Mouse (Mus musculus): ENCODE measurements around the gene Olfr969.
"Not testable (repeated sequence)": the region's sequence is repeated elsewhere in the genome, so short reads cannot be mapped to it uniquely, and the experiment has no call there.

Gene Olfr969

DNA sequence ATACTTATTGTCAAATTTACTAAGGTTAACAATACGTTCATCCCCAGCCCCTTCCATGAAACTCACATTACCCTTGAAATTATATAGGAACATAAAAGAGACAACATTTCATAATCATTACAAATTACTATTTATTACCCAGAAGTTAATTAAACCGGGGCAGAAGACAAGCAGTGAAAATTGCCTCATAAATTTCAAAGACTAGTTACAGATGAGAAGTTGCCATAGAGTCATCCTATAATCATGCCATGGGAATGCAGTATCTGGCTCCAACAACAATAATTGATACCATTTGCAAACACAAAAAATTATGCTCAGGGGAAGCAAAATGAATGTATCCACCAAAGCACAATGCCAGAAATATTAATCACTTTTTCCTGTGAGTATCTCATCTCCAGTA, at the start of gene Olfr969:
Gene Olfr969 (plus strand): TSS at position 388 of the 400 bp plus-strand sequence.
- DNase-seq (ENCODE audit: low read depth, low spot score) = no peak

DNA sequence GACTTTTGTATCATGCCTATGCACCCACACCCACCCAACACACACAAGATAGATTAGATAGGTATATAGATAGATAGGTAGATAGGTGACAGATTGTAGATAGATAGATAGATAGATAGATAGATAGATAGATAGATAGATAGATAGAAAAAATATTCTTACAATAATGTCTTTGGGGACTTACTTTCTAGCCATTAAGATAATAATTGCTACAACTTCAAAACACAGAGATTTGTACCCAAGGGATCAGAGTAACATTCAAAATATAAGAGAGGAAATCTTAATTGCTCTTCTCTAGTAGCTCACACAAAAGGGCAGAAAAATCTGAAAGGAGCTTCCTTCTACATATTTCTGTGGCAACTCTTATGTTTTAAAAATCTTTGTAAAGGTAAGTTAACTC, 44.8 kb upstream of the Olfr969 start, which contains the start of gene Olfr967:
Gene Olfr967 (plus strand): TSS at position 301 of the 400 bp plus-strand sequence.
- DNase-seq (ENCODE audit: low read depth, low spot score) = no peak

DNA sequence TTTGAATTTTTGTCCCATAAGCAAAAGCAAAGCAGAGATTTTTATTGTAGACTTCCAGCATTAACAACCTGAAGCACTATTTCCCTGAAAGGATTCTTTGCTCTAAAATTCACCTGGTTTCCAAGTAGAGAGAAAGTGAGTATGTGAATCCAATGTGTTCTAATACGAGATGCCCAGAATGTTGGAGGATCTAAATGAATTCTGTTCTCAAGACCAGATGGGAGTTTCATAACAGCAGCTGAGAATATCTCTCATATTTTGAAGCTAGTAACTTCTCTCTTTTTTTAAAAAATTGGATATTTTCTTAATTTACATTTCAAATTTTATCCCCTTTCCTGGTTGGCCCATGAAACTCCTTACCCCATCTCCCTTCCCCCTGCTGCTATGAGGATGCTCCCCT, 44.3 kb upstream of the Olfr969 start:
- no peak for DNase-seq (ENCODE audit: low read depth, low spot score)

DNA sequence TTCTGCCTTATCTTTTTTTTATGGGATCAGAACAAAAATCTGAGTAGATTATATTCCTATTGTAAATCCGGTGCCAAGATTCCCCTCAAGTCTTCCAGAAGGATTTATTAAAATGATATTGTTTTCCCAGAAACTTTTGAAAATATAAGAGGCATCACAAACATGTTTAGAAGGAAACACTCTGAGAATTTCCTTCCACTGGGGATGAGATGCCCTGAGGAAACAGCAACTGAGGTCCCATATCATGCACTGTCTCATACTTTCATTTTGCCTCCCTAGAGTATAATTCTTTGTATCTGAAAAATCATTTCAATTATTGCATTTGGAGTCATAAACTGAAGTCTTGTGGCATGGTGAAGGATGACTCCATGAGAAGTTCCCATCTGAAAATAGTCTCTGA, 7.6 kb upstream of the Olfr969 start, which contains the start of gene Olfr968:
Gene Olfr968 (minus strand): TSS at position 101 of the 400 bp plus-strand sequence.
- no peak for DNase-seq (ENCODE audit: low read depth, low spot score)

DNA sequence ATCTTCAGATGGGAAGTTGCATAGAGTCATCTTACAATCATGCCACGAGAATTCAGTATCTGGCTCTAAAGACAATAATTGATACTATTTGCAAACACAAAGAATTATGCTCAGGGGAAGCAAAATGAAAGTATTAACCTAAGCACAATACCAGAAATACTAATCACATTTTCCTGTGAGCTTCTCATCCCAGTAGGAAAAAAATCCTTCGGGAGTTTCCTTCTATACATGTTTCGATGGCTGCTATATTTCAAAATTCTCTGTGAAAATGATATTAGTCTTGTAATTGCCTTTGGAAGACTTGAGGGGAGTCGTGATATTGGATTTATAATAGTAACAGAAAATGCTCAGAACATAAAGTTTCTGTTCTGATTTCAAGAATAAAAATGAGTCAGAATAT, 17.8 kb downstream of the Olfr969 start, which contains the start of gene Olfr970:
Gene Olfr970 (plus strand): TSS at position 301 of the 400 bp plus-strand sequence.
- no peak for DNase-seq (ENCODE audit: low read depth, low spot score)

DNA sequence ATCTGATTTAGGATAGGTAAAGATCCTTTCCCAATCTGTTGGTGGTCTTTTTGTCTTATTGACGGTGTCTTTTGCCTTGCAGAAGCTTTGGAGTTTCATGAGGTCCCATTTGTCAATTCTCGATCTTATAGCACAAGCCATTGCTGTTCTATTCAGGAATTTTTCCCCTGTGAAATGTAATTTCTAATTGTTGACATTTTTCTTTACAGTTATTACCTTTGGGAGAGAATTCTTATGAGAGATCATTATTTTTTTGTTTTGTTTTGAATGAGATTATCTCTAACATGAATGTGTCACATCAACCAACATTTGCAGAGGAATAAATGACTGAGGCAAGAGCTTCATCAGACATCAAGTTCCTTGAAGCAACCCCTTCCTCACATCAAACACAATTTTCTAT, 45.8 kb downstream of the Olfr969 start, which contains the start of gene Olfr971:
Gene Olfr971 (plus strand): TSS at position 301 of the 400 bp plus-strand sequence.
- not testable (repeated sequence) for DNase-seq (ENCODE audit: low read depth, low spot score)
